Mouse (Mus musculus) kidney, adult 2 months (tissue): ENCODE measurements around the gene Cachd1. TPM values are rescaled to one million over a fixed set of nuclear protein-coding genes. Genes with fewer than 3 reads are reported as not detected.

Experiments
- DNase-seq: peaks from one replicate; pipeline ENCODE4 v3.0.0; 2021
- H3K27ac ChIP-seq: fragments of 200-500 bp; 2 replicates; pipeline ENCODE4 v1.5.1; 2012; ENCODE audit warnings: low read depth, low read length, control low read depth, inconsistent platforms; ENCODE audit not compliant: insufficient read depth
- H3K27me3 ChIP-seq: fragments of 200-500 bp; replicated peaks from 2 replicates; pipeline ENCODE4 v1.6.1; 2012; ENCODE audit warnings: mild to moderate bottlenecking, moderate library complexity, low read length, inconsistent platforms; ENCODE audit not compliant: control insufficient read depth, insufficient read depth
- H3K36me3 ChIP-seq: fragments of 200-500 bp; 2 replicates; pipeline ENCODE4 v1.6.1; 2012; ENCODE audit warnings: mild to moderate bottlenecking, moderate library complexity, low read length, inconsistent platforms; ENCODE audit not compliant: control insufficient read depth, insufficient read depth
- H3K4me1 ChIP-seq: fragments of 200-500 bp; 2 replicates; pipeline ENCODE4 v1.6.1; 2011; ENCODE audit warnings: low read length; ENCODE audit not compliant: control insufficient read depth, insufficient read depth
- H3K4me3 ChIP-seq: fragments of 200-500 bp; 2 replicates; pipeline ENCODE4 v1.5.1; 2011; ENCODE audit warnings: mild to moderate bottlenecking, low read depth, low read length, control low read depth; ENCODE audit not compliant: insufficient read depth
- CTCF ChIP-seq: fragments of 200-500 bp; conservative IDR thresholded peaks from 2 replicates; pipeline ENCODE4 v1.5.1; 2011; ENCODE audit warnings: low read depth, mild to moderate bottlenecking, control low read depth, low read length, moderate library complexity, mixed read lengths; ENCODE audit not compliant: insufficient read depth, insufficient read length
- POLR2A ChIP-seq: fragments of 200-500 bp; IDR thresholded peaks from one replicate; pipeline ENCODE4 v1.6.1; 2011; ENCODE audit warnings: low read depth, low read length, control low read depth
- WGBS: fragments of 180-500 bp; shearing (Covaris S2); methylation state at CpG from one replicate; pipeline ENCODE4 v1.1.7; 2018; 5-methylcytosine and 5-hydroxymethylcytosine counted together
- polyA plus RNA-seq: library from polyadenylated mRNA; depleted of rRNA; stranded (reverse); fragments of >200 nt; gene quantifications from 2 replicates; pipeline ENCODE4 v1.2.3, GENCODE M21; 2012

The Cachd1 gene
- polyA plus RNA-seq, 1 experiment, result 69.3 TPM

- 15% methylated on average over 2 of the region's 2 CpGs for WGBS
- peak; percentile 92 for DNase-seq
- H3K27ac ChIP-seq, result peak overlapping the region; percentile 84
- no peak overlapping the region for H3K4me3 ChIP-seq
- H3K4me1 ChIP-seq, result peaks cover 44% of the 10 kb centered on the region
- TF ChIP-seq CTCF (no peak), POLR2A (no peak)
- no peaks in the 10 kb centered on the region for H3K36me3 ChIP-seq
- no peaks in the 10 kb centered on the region for H3K27me3 ChIP-seq
These were observed 16.7 kb downstream of the Cachd1 start for GRCm38 (mm10) chr4:100793147-100793546.

DNA sequence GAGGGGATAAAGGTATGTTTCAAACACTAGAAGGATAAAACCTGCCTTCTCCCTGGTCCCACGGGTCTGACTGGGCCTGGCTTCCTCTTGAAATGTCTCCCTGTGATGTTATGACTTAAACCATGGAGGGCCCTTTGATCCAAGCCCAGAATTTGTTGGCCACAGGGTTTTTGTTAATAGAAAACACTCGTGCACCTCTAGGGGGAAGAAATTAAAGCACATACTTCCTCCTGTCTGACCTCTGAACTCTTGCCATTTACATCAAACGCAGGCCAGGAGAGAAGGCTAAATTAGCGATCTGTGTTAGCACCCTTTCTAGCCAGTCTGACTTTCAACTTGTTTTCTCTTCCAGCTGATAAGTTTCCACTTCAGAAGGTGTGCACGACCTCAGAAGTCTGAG, 19.0 kb downstream of the Cachd1 start:
- Histone ChIP-seq H3K36me3 (no peaks in the 10 kb centered on the region), H3K4me1 (peaks cover 40% of the 10 kb centered on the region), H3K27me3 (no peaks in the 10 kb centered on the region), H3K27ac (no peak overlapping the region), H3K4me3 (no peak overlapping the region)
- peak; percentile 33 for DNase-seq
- WGBS, result 23% methylated on average over 5 of the region's 5 CpGs
- TF ChIP-seq POLR2A (no peak), CTCF (no peak)

GRCm38 (mm10) chr4:100800730-100801442, 24.4 kb downstream of the Cachd1 start:
- TF ChIP-seq CTCF (no peak), POLR2A (no peak)
- peak; percentile 88 for DNase-seq
- 72% methylated on average over 14 of the region's 14 CpGs for WGBS

DNA sequence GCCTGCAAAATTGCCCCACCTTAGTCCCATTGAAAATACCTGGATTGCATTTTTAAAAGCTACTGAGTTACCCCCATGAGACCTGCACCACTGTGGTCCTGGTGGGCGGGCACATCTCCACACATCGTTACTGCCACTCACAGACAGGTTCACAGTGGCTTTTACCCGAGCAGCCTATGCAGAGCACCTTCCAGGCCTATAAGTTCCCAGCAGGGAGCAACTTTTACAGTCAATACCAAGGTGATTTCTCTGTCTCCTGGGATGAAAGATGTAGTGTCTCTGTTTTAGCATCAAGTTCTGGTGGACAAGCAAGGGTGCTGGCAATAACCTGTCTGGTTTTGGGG, 24.9 kb downstream of the Cachd1 start:
- DNase-seq, result no peak
- Histone ChIP-seq H3K27ac (no peak overlapping the region), H3K27me3 (no peaks in the 10 kb centered on the region), H3K4me3 (no peak overlapping the region), H3K4me1 (peaks cover 18% of the 10 kb centered on the region; the same call in 1 of the 2 replicates), H3K36me3 (no peaks in the 10 kb centered on the region)
- TF ChIP-seq POLR2A (no peak), CTCF (no peak)
- WGBS, result 55% methylated on average over 3 of the region's 3 CpGs

More at GRCm38 (mm10) chr4:100800730-100801442, 24.4 kb downstream of the Cachd1 start:
- Histone ChIP-seq H3K27ac (no peak overlapping the region), H3K4me1 (peaks cover 20% of the 10 kb centered on the region; the same call in 1 of the 2 replicates), H3K27me3 (no peaks in the 10 kb centered on the region), H3K36me3 (no peaks in the 10 kb centered on the region), H3K4me3 (no peak overlapping the region)

DNA sequence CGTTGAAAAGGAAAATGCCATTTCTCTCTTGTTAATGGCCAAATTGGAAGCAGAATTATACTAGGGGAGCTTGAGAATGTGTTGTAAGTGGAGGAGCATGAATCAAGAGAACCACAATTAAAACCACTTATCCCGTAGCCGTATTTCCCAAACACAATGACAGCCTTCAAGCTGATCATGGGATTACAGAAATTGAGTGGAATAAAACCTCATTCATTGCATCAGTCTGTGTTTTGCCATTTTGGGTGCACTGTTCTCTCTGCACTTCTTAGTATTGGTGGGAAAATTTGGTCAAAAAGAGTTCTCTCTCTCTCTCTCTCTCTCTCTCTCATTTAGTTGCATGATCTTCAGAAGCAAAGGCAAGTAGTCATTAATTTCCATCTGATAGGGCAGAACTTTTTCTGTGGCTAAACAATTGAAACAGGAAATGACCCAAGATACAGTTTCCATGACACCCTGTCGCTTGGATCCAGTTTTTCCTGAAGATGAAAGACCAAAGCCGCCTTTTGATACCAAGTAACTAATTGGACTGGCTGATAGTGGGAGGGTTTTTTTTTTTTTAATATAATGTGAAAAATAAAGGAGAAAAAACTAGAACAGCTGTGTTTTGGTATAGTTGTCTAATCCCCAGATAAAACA, 34.7 kb downstream of the Cachd1 start:
- Histone ChIP-seq H3K27ac (no peak overlapping the region), H3K27me3 (no peaks in the 10 kb centered on the region), H3K4me1 (peaks cover 13% of the 10 kb centered on the region), H3K4me3 (no peak overlapping the region), H3K36me3 (no peaks in the 10 kb centered on the region)
- DNase-seq, result peak; percentile 34
- WGBS, result 60% methylated on average over 5 of the region's 5 CpGs
- TF ChIP-seq POLR2A (no peak), CTCF (no peak)

DNA sequence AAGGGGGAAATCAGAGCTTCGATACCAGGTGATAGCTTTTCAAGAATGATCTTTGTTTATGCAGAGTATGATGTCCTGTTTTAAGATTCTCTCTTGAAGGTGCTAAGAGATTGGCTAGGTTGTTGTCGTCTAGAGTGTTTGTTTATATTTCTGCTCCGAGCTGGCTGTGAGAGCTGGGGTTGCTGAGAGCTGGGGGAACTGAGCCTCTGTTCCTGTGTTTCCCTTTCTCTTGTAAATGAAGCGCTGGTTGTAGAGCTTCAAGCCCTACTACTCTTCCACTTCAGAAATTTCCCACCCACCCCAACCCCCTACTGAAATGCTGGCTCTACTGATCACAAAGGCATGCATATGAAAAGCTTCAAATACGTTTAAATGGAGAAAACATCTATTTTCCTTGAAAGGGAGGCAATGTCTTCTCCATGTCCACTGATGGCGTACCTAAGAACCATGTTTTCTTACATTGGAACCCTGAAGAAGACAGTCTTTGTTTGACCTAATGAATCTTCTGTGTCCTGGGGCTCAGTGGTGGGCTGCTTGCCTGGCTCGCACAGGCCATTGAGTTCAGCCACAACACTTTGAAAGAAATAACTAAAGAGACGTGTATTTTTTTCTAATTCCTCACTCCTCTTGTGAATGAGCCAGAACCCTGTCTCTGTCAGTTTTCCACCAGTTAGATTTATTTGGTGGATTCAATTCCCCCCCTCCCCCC, 35.5 kb downstream of the Cachd1 start:
- no peak for DNase-seq
- no peak for TF ChIP-seq CTCF
- TF ChIP-seq POLR2A, result no peak

GRCm38 (mm10) chr4:100813767-100814461, 37.4 kb downstream of the Cachd1 start:
- no peaks in the 10 kb centered on the region for H3K36me3 ChIP-seq
- TF ChIP-seq POLR2A (no peak), CTCF (no peak)
- WGBS, result 54% methylated on average over 2 of the region's 2 CpGs
- H3K27ac ChIP-seq, result 0 out of 2 replicates have a peak overlapping the region, but pooled peaks have one; percentile 57
- H3K4me3 ChIP-seq, result no peak overlapping the region
- H3K4me1 ChIP-seq, result peaks cover 13% of the 10 kb centered on the region
- H3K27me3 ChIP-seq, result no peaks in the 10 kb centered on the region
- DNase-seq, result peak; percentile 55

More for the DNA sequence above, 35.5 kb downstream of the Cachd1 start:
- WGBS, result 69% methylated on average over 8 of the region's 8 CpGs
- Histone ChIP-seq H3K27ac (no peak overlapping the region), H3K4me1 (peaks cover 13% of the 10 kb centered on the region), H3K36me3 (no peaks in the 10 kb centered on the region), H3K4me3 (no peak overlapping the region), H3K27me3 (no peaks in the 10 kb centered on the region)
